Mouse (Mus musculus): ENCODE measurements around the gene Dnase2b. TPM values are rescaled to one million over a fixed set of nuclear protein-coding genes. Genes with fewer than 3 reads are reported as not detected.

The Dnase2b gene
- total RNA-seq, 2 experiments from 2014 or later = not detected

- no peak for DNase-seq (ENCODE audit: low spot score in 2 of 2)
Observed at GRCm38 (mm10) chr3:146570939-146571338, 44.5 kb downstream of the Dnase2b start.

GRCm38 (mm10) chr3:146570148-146570782 lies 45.1 kb downstream of the Dnase2b start, which contains the start of gene Uox:
Gene Uox (plus strand): TSS chr3:146570426.
- DNase-seq (ENCODE audit: low spot score in 2 of 2) = no peak

GRCm38 (mm10) chr3:146569594-146569993 lies 45.8 kb downstream of the Dnase2b start:
- no peak for DNase-seq (ENCODE audit: low spot score in 2 of 2)

GRCm38 (mm10) chr3:146567884-146568530 lies 47.4 kb downstream of the Dnase2b start:
- peak; percentile 32 to 42 for DNase-seq (ENCODE audit: low spot score in 2 of 2)

- DNase-seq (ENCODE audit: low spot score in 2 of 2) = no peak
Observed at GRCm38 (mm10) chr3:146567366-146567765, 48.0 kb downstream of the Dnase2b start.

- no peak for DNase-seq (ENCODE audit: low spot score in 2 of 2)
Observed at GRCm38 (mm10) chr3:146565065-146565411, 50.4 kb downstream of the Dnase2b start.

GRCm38 (mm10) chr3:146564268-146565064 lies 50.9 kb downstream of the Dnase2b start:
- DNase-seq (ENCODE audit: low spot score in 2 of 2) = peak; percentile 78 to 88

GRCm38 (mm10) chr3:146562936-146563335 lies 52.5 kb downstream of the Dnase2b start:
- no peak for DNase-seq (ENCODE audit: low spot score in 2 of 2)

GRCm38 (mm10) chr3:146557507-146557906 lies 57.9 kb downstream of the Dnase2b start:
- DNase-seq (ENCODE audit: low spot score in 2 of 2) = no peak

- DNase-seq (ENCODE audit: low spot score in 2 of 2) = no peak
Observed at GRCm38 (mm10) chr3:146556567-146556966, 58.8 kb downstream of the Dnase2b start.

GRCm38 (mm10) chr3:146554816-146555215 lies 60.6 kb downstream of the Dnase2b start:
- DNase-seq (ENCODE audit: low spot score in 2 of 2) = no peak

GRCm38 (mm10) chr3:146543632-146544031 lies 71.8 kb downstream of the Dnase2b start:
- DNase-seq (ENCODE audit: low spot score in 2 of 2) = no peak

GRCm38 (mm10) chr3:146540521-146541273 lies 74.7 kb downstream of the Dnase2b start:
- DNase-seq (ENCODE audit: low spot score in 2 of 2) = no peak

GRCm38 (mm10) chr3:146534986-146535385 lies 80.4 kb downstream of the Dnase2b start:
- DNase-seq (ENCODE audit: low spot score in 2 of 2) = no peak

Other genes starting within 250 kb of the Dnase2b start
- 10 to 100 TPM; 91.0 to 96.5 TPM for gene Ssx2ip, start 211.0 kb downstream of the Dnase2b start, total RNA-seq (2021)
- gene Ctbs, start 165.8 kb downstream of the Dnase2b start, total RNA-seq (2021) = 1 to 10 TPM; 6.5 to 7.5 TPM
- 1 to 10 TPM; 2.5 to 3.4 TPM for gene Spata1, start 115.8 kb downstream of the Dnase2b start, total RNA-seq (2021)
- gene Gng5, start 115.8 kb downstream of the Dnase2b start, total RNA-seq (2021) = 10 to 100 TPM; 48.4 to 49.5 TPM
- 10 to 100 TPM; 16.4 to 16.7 TPM for gene Rpf1, start 94.2 kb downstream of the Dnase2b start, total RNA-seq (2021)
- gene Uox, start 45.2 kb downstream of the Dnase2b start, total RNA-seq (2021) = under 1 TPM in 1 of 2 experiments, not detected in 1; 0.37 TPM
- gene 4930503B20Rik, start 35.7 kb upstream of the Dnase2b start, total RNA-seq (2021) = not detected
- under 1 TPM; 0.23 to 0.59 TPM for gene Samd13, start 70.0 kb upstream of the Dnase2b start, total RNA-seq (2021)
- gene Prkacb, start 197.4 kb upstream of the Dnase2b start, total RNA-seq (2021) = 100 to 1,000 TPM; 453 to 516 TPM
- 100 to 1,000 TPM; 170 to 178 TPM for gene Ttll7, start 236.8 kb upstream of the Dnase2b start, total RNA-seq (2021)